Mouse (Mus musculus) thymus, adult 2 months (tissue): ENCODE measurements around the gene Rsph10b.

Experiments
- CTCF ChIP-seq: fragments of 200-500 bp; IDR thresholded peaks from 2 replicates; pipeline ENCODE4 v1.5.1; 2012; ENCODE audit warnings: mild to moderate bottlenecking, control low read depth, low read length, moderate library complexity, borderline replicate concordance; ENCODE audit not compliant: control insufficient read depth, poor library complexity, insufficient read depth; ENCODE audit errors: extremely low read depth
- POLR2A ChIP-seq: fragments of 200-500 bp; IDR thresholded peaks from 2 replicates; pipeline ENCODE4 v1.6.1; 2012; ENCODE audit warnings: mild to moderate bottlenecking, low read length, control low read depth, moderate library complexity; ENCODE audit not compliant: control insufficient read depth, poor library complexity, insufficient read depth; ENCODE audit errors: extremely low read depth

DNA sequence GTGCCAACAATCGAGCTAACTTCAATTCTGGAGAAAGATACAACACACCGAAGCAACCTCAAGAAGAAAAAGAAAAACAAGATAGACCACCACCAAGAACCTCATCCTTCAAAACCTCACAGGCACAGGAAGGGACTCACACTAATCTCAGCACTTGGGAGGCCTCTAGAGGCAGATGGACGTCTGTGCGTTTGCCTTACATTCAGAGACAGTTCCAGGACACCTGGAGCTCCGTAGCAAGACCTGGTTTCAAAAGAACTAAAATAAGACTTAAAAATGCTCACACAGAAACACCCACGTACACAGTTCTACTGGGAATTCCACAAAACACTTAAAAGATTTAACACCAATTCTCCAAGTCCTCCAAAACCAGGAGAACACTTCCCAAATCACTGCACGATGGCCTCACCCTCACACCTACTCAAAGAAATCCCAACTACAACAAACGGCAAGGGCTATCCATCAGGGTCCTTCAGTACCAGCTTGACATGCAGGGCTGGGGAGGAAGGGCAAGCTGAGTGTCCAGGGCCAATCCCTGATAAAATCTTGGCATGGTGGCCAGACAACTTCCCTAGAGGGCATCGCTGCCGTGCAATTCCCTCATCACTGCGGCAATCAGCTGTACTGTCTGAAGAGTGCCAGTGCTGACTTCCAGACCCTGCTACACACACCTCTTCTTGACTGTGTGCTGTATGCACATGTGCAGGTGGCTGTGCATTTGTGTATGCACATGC lies 62.0 kb downstream of the Rsph10b start:
- no peak for TF ChIP-seq CTCF
- no peak for TF ChIP-seq POLR2A
